Mouse (Mus musculus) gastrocnemius, postnatal 36 days (tissue): ENCODE data around the gene Acaa1b. TPM values are rescaled to one million over a fixed set of nuclear protein-coding genes. Genes with fewer than 3 reads are reported as not detected.

Experiments
- total RNA-seq, 2 experiments: library from RNA; stranded (reverse); gene quantifications; 2 replicates each; pipeline ENCODE4 v1.2.3; 2021

Gene Acaa1b
- total RNA-seq, 2 experiments from 2014 or later, result 0.31 to 0.54 TPM

Other genes starting within 250 kb of the Acaa1b start
- gene Ctdspl, start 230.6 kb downstream of the Acaa1b start, total RNA-seq, result 1 to 10 TPM; 4.9 to 5.1 TPM
- gene Vill, start 104.3 kb downstream of the Acaa1b start, total RNA-seq, result under 1 TPM; 0.18 to 0.81 TPM
- 1 to 10 TPM; 8.2 to 9.0 TPM for gene Plcd1, start 63.6 kb downstream of the Acaa1b start, total RNA-seq
- not detected for gene Dlec1, start 54.6 kb downstream of the Acaa1b start, total RNA-seq
- gene Gm47289, start 2.1 kb upstream of the Acaa1b start, total RNA-seq, result not detected
- under 1 TPM in 1 of 2 experiments, not detected in 1; 0.13 TPM for gene Slc22a13, start 52.0 kb upstream of the Acaa1b start, total RNA-seq
- 10 to 100 TPM; 48.4 to 51.0 TPM for gene Oxsr1, start 165.3 kb upstream of the Acaa1b start, total RNA-seq
- 10 to 100 TPM; 35.4 to 38.2 TPM for gene Acaa1a, start 182.6 kb upstream of the Acaa1b start, total RNA-seq
- gene Myd88, start 184.3 kb upstream of the Acaa1b start, total RNA-seq, result 1 to 10 TPM; 4.1 to 5.0 TPM
- under 1 TPM in 1 of 2 experiments, not detected in 1; 0.37 TPM for gene Xylb, start 200.3 kb upstream of the Acaa1b start, total RNA-seq
- not detected for gene Slc22a14, start 208.5 kb upstream of the Acaa1b start, total RNA-seq
- 10 to 100 TPM; 11.5 to 15.0 TPM for gene Acvr2b, start 245.0 kb upstream of the Acaa1b start, total RNA-seq